9 mouse cellular contexts compared by ENCODE assay signal in the genomic region with DNA sequence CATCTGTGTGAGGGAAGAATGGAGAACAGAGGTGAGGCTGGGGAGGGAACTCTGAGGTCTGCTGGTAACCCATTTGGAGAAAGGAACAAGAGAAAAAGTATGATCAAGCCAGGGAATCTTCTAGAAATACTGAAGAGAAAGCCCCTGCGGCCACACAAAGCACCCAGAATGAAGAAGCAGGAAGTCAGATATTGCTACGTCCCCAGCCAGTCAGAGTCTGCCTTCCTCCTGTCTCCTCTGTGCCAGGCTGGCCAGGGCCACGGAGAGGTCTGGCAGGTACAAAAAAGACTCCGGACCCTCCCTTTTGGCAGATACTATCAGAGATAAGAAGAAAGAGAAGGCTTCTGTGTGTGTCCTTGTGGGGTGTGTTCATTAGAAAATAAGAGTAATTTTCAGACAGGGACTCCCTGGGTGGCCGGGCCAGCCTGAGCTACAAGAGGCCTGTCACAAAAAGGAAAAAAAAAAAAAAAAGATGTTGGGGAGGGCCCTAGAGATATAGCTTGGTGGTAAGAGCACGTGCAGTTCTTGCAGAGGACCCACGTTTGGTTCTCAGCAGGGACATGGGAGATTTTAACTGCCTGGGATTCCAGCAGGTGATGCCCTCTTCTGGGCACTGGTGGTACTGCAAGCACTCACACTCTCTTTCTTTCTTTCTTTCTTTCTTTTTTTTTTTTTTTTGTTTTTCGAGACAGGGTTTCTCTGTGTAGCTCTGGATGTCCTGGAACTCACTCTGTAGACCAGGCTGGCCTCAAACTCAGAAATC. TPM values are rescaled to one million over a fixed set of nuclear protein-coding genes. Genes with fewer than 3 reads are reported as not detected.
A peak's percentile ranks its signal among the peaks of the same experiment; 100 is the strongest.
DNase-seq lines count a peak whose midpoint lies in the region; ATAC-seq and TF ChIP-seq lines count a peak whose summit lies in the region.
"Had no signal": no experiment of that assay in that cellular context is flagged by ENCODE, and none has a peak within 500 bp of the region (broad histone marks: within the 10 kb centered on the region; RNA-seq: fewer than 3 reads in every experiment).

No protein-coding gene starts in this region.

- H3K9me3 ChIP-seq in heart, postnatal 0 days (replicated peaks; ENCODE audit: control insufficient read depth, low read length): no peaks in the 10 kb centered on the region
- H3K9me3 ChIP-seq in heart, embryonic 11.5 days (replicated peaks; ENCODE audit: control insufficient read depth, low read length): no peaks in the 10 kb centered on the region
- no peaks in the 10 kb centered on the region for H3K9me3 ChIP-seq in G1E (replicated peaks)
- H3K9me3 ChIP-seq in embryonic facial prominence, embryonic 10.5 days: no peaks in the 10 kb centered on the region
- no peaks in the 10 kb centered on the region for H3K9me3 ChIP-seq in hindbrain, embryonic 16.5 days (ENCODE audit: control insufficient read depth, low read length)
- H3K9me3 ChIP-seq: embryonic facial prominence, embryonic 15.5 days had no signal

- no peak for DNase-seq in heart, postnatal 0 days (ENCODE audit: low spot score)
- DNase-seq in 3T3-L1 (ENCODE audit: low read depth, low spot score) (peak; percentile 76), G1E (ENCODE audit: low spot score) (peak; percentile 40)
- DNase-seq in embryonic facial prominence, embryonic 10.5 days (ENCODE audit: low spot score): peak; percentile 72
- DNase-seq in left cerebral cortex, postnatal 14 days (ENCODE audit: low spot score in 2 of 2): no peak

- TF ChIP-seq CTCF in heart, postnatal 0 days (IDR thresholded peaks at IDR 0.05; ENCODE audit: low read depth): peak; percentile 56
- TF ChIP-seq CTCF in G1E (IDR thresholded peaks at IDR 0.05; ENCODE audit: low read depth, low read length): peak; percentile 79

- no peaks in the 10 kb centered on the region for H3K27me3 ChIP-seq in heart, postnatal 0 days (ENCODE audit: control insufficient read depth, insufficient read depth, low read length)
- no peaks in the 10 kb centered on the region for H3K27me3 ChIP-seq in heart, embryonic 11.5 days (ENCODE audit: control insufficient read depth, insufficient read depth, low read length)
- peaks cover 49% of the 10 kb centered on the region for H3K27me3 ChIP-seq in G1E (ENCODE audit: insufficient read depth, low read length)
- H3K27me3 ChIP-seq in embryonic facial prominence, embryonic 10.5 days (replicated peaks; ENCODE audit: low read depth, poor library complexity, severe bottlenecking): no peaks in the 10 kb centered on the region
- H3K27me3 ChIP-seq in hindbrain, embryonic 16.5 days (replicated peaks; ENCODE audit: control insufficient read depth, insufficient read depth, low read length): no peaks in the 10 kb centered on the region
- H3K27me3 ChIP-seq: embryonic facial prominence, embryonic 15.5 days had no signal

- no peak overlapping the region for H3K9ac ChIP-seq in heart, postnatal 0 days (replicated peaks; ENCODE audit: low read depth, low read length)
- H3K9ac ChIP-seq in heart, embryonic 11.5 days (ENCODE audit: low read depth, low read length): no peak overlapping the region
- H3K9ac ChIP-seq in hindbrain, embryonic 16.5 days (ENCODE audit: low read depth, low read length): no peak overlapping the region
- H3K9ac ChIP-seq: embryonic facial prominence, embryonic 15.5 days had no signal

- no peak overlapping the region for H3K4me2 ChIP-seq in heart, postnatal 0 days (ENCODE audit: low read depth, low read length)
- no peak overlapping the region for H3K4me2 ChIP-seq in heart, embryonic 11.5 days
- no peak overlapping the region for H3K4me2 ChIP-seq in hindbrain, embryonic 16.5 days (ENCODE audit: low read length)
- H3K4me2 ChIP-seq: embryonic facial prominence, embryonic 15.5 days had no signal

- no peak for ATAC-seq in heart, postnatal 0 days (ENCODE audit: insufficient read depth, low read depth)
- no peak for ATAC-seq in heart, embryonic 11.5 days (replicated peaks; ENCODE audit: insufficient number of reproducible peaks, low FRiP score, low TSS enrichment)
- ATAC-seq in G1E (ENCODE audit: extremely low read depth, insufficient number of reproducible peaks, low FRiP score, poor library complexity, severe bottlenecking): no peak
- ATAC-seq in neutrophil, adult 5-6 weeks (ENCODE audit: extremely low read depth, insufficient number of reproducible peaks, low FRiP score, poor library complexity, severe bottlenecking): peak; percentile 49; the same call in 1 of the 2 replicates
- no peak for ATAC-seq in hindbrain, embryonic 16.5 days

- no peak overlapping the region for H3K27ac ChIP-seq in heart, postnatal 0 days (ENCODE audit: low read depth)
- no peak overlapping the region for H3K27ac ChIP-seq in heart, embryonic 11.5 days (ENCODE audit: low read depth, low read length)
- H3K27ac ChIP-seq in embryonic facial prominence, embryonic 10.5 days (replicated peaks): no peak overlapping the region
- no peak overlapping the region for H3K27ac ChIP-seq in hindbrain, embryonic 16.5 days (ENCODE audit: low read depth, low read length)
- H3K27ac ChIP-seq: embryonic facial prominence, embryonic 15.5 days had no signal

- 65% methylated on average over 7 of the region's 8 CpGs for WGBS in heart, postnatal 0 days
- 55% methylated on average over 8 of the region's 8 CpGs for WGBS in heart, embryonic 11.5 days (ENCODE audit: insufficient replicate concordance)
- 53% methylated on average over 8 of the region's 8 CpGs for WGBS in embryonic facial prominence, embryonic 10.5 days
- WGBS in hindbrain, embryonic 16.5 days: 56% methylated on average over 8 of the region's 8 CpGs

- H3K4me1 ChIP-seq in heart, postnatal 0 days (ENCODE audit: control insufficient read depth, insufficient read depth): peaks cover 7% of the 10 kb centered on the region; the same call in 1 of the 2 replicates
- peaks cover 10% of the 10 kb centered on the region for H3K4me1 ChIP-seq in heart, embryonic 11.5 days (ENCODE audit: control insufficient read depth, insufficient read depth, low read length)
- H3K4me1 ChIP-seq in G1E (ENCODE audit: insufficient read depth, low read depth, low read length): peaks cover 6% of the 10 kb centered on the region; the same call in 1 of the 2 replicates
- peaks cover 20% of the 10 kb centered on the region for H3K4me1 ChIP-seq in embryonic facial prominence, embryonic 10.5 days
- H3K4me1 ChIP-seq in hindbrain, embryonic 16.5 days (ENCODE audit: control insufficient read depth, insufficient read depth, low read depth, low read length): no peaks in the 10 kb centered on the region

- no peaks in the 10 kb centered on the region for H3K36me3 ChIP-seq in heart, postnatal 0 days (replicated peaks; ENCODE audit: control insufficient read depth, insufficient read depth, low read length)
- H3K36me3 ChIP-seq in heart, embryonic 11.5 days (ENCODE audit: control insufficient read depth, insufficient read depth, low read length): no peaks in the 10 kb centered on the region
- no peaks in the 10 kb centered on the region for H3K36me3 ChIP-seq in G1E (replicated peaks)
- H3K36me3 ChIP-seq in embryonic facial prominence, embryonic 10.5 days (replicated peaks): no peaks in the 10 kb centered on the region
- no peaks in the 10 kb centered on the region for H3K36me3 ChIP-seq in hindbrain, embryonic 16.5 days (ENCODE audit: control insufficient read depth, insufficient read depth, low read length)
- H3K36me3 ChIP-seq: embryonic facial prominence, embryonic 15.5 days had no signal

- no peak for TF ChIP-seq EP300 in heart, postnatal 0 days (IDR thresholded peaks at IDR 0.05; ENCODE audit: low read depth)

- intact Hi-C loops in left cerebral cortex, postnatal 14 days (cut with DNase I): no loop called here

- H3K4me3 ChIP-seq in heart, postnatal 0 days (ENCODE audit: low read depth, low read length): no peak overlapping the region
- no peak overlapping the region for H3K4me3 ChIP-seq in heart, embryonic 11.5 days (ENCODE audit: low read depth, low read length)
- no peak overlapping the region for H3K4me3 ChIP-seq in G1E (ENCODE audit: low read depth, low read length)
- H3K4me3 ChIP-seq in embryonic facial prominence, embryonic 10.5 days: no peak overlapping the region
- no peak overlapping the region for H3K4me3 ChIP-seq in hindbrain, embryonic 16.5 days (ENCODE audit: low read length)
- H3K4me3 ChIP-seq: embryonic facial prominence, embryonic 15.5 days had no signal

RNA-seq across cellular contexts. Expression of gene Ccdc63, which starts 1.8 kb away (rescaled TPM):
- not detected in 2 replicates for total RNA-seq in heart, postnatal 0 days (2014; rRNA removed; ENCODE audit: low replicate concordance)
- 0.26 and 0.27 TPM in 2 replicates for polyA plus RNA-seq in heart, postnatal 0 days (2015; fragmentation: Nextera tagmentation; extraction: Ambion mirVana)
- polyA plus RNA-seq in heart, embryonic 11.5 days (2014; fragmentation: Nextera tagmentation; extraction: Ambion mirVana): 0.47 and 0.51 TPM in 2 replicates
- total RNA-seq in G1E (2014; fragmentation: Nextera tagmentation): not detected in 2 replicates
- total RNA-seq in G1E (2017): 0.16 and 0.29 TPM in 2 replicates
- not detected in 2 replicates for polyA plus RNA-seq in G1E (2012)
- not detected in 2 replicates for polyA plus RNA-seq in embryonic facial prominence, embryonic 10.5 days (2016; fragmentation: Nextera tagmentation; extraction: Ambion mirVana)
- total RNA-seq in neutrophil, adult 5-6 weeks (2017): 1.1 and 2.0 TPM in 2 replicates
- total RNA-seq in left cerebral cortex, postnatal 14 days (2021): under 1 TPM in 1 of 2 experiments, not detected in 1; 0.24 TPM
- polyA plus RNA-seq in hindbrain, embryonic 16.5 days (2015; fragmentation: Nextera tagmentation; extraction: Ambion mirVana): 0.19 and 0.20 TPM in 2 replicates

RNA-seq across cellular contexts. Expression of gene Ppp1cc, which starts 15.7 kb away (rescaled TPM):
- 199 and 295 TPM in 2 replicates for total RNA-seq in heart, postnatal 0 days (2014; rRNA removed; ENCODE audit: low replicate concordance)
- 146 and 157 TPM in 2 replicates for polyA plus RNA-seq in heart, postnatal 0 days (2015; fragmentation: Nextera tagmentation; extraction: Ambion mirVana)
- 216 and 225 TPM in 2 replicates for polyA plus RNA-seq in heart, embryonic 11.5 days (2014; fragmentation: Nextera tagmentation; extraction: Ambion mirVana)
- 269 and 270 TPM in 2 replicates for total RNA-seq in G1E (2014; fragmentation: Nextera tagmentation)
- total RNA-seq in G1E (2017): 293 and 329 TPM in 2 replicates
- 148 and 214 TPM in 2 replicates for polyA plus RNA-seq in G1E (2012)
- polyA plus RNA-seq in embryonic facial prominence, embryonic 10.5 days (2016; fragmentation: Nextera tagmentation; extraction: Ambion mirVana): 296 and 318 TPM in 2 replicates
- 282 and 304 TPM in 2 replicates for total RNA-seq in neutrophil, adult 5-6 weeks (2017)
- total RNA-seq in left cerebral cortex, postnatal 14 days (2021): 100 to 1,000 TPM; 161 to 170 TPM
- 182 and 185 TPM in 2 replicates for polyA plus RNA-seq in hindbrain, embryonic 16.5 days (2015; fragmentation: Nextera tagmentation; extraction: Ambion mirVana)

RNA-seq across cellular contexts. Expression of gene Myl2, which starts 41.7 kb away (rescaled TPM):
- 7,568 and 8,637 TPM in 2 replicates for total RNA-seq in heart, postnatal 0 days (2014; rRNA removed; ENCODE audit: low replicate concordance)
- 15,488 and 15,525 TPM in 2 replicates for polyA plus RNA-seq in heart, postnatal 0 days (2015; fragmentation: Nextera tagmentation; extraction: Ambion mirVana)
- 6,790 and 6,847 TPM in 2 replicates for polyA plus RNA-seq in heart, embryonic 11.5 days (2014; fragmentation: Nextera tagmentation; extraction: Ambion mirVana)
- total RNA-seq in G1E (2014; fragmentation: Nextera tagmentation) (not detected in 2 replicates), G1E (2017) (not detected in 2 replicates)
- not detected in 2 replicates for polyA plus RNA-seq in G1E (2012)
- polyA plus RNA-seq in embryonic facial prominence, embryonic 10.5 days (2016; fragmentation: Nextera tagmentation; extraction: Ambion mirVana): 0.57 TPM in 1 of 2 replicates, not detected in the other
- total RNA-seq in neutrophil, adult 5-6 weeks (2017): 5.2 and 6.3 TPM in 2 replicates
- total RNA-seq in left cerebral cortex, postnatal 14 days (2021): 1 to 10 TPM; 1.3 to 2.0 TPM
- 1.9 and 2.7 TPM in 2 replicates for polyA plus RNA-seq in hindbrain, embryonic 16.5 days (2015; fragmentation: Nextera tagmentation; extraction: Ambion mirVana)

Comparison
In these comparisons a context has a peak if more than half of its experiments do, and no peak if none do; other contexts are left out.
1. DNase-seq: peak in 3T3-L1 (single experiment), G1E (single experiment) and embryonic facial prominence, embryonic 10.5 days (single experiment); none in heart, postnatal 0 days (single experiment) and left cerebral cortex, postnatal 14 days (0 of 2).
2. RNA of gene Myl2, which starts 41.7 kb away (polyA plus RNA-seq): 15,488 to 15,525 TPM in heart, postnatal 0 days and 6,790 to 6,847 TPM in heart, embryonic 11.5 days; 1.9 to 2.7 TPM in hindbrain, embryonic 16.5 days, 0.57 TPM in embryonic facial prominence, embryonic 10.5 days and not detected in G1E; every median in the first group is over 1,000 times any median in the second.